Mouse (Mus musculus) E14TG2a.4 (cell line): ENCODE measurements around the gene Klhl42.
A peak's percentile ranks its signal among the peaks of the same experiment; 100 is the strongest.

Source experiments
- H3K27me3 ChIP-seq: 2 replicates; pipeline ENCODE4 v1.6.1; 2014; ENCODE audit warnings: low read length, control low read depth; ENCODE audit not compliant: insufficient read depth
- H3K36me3 ChIP-seq: 2 replicates; pipeline ENCODE4 v1.6.1; 2014; ENCODE audit warnings: low read length, control low read depth; ENCODE audit not compliant: insufficient read depth
- H3K4me1 ChIP-seq: replicated peaks from 2 replicates; pipeline ENCODE4 v1.6.1; 2014; ENCODE audit warnings: low read depth, low read length, control low read depth
- H3K4me3 ChIP-seq: replicated peaks from 2 replicates; pipeline ENCODE4 v1.5.1; 2014; ENCODE audit warnings: mild to moderate bottlenecking, low read length
- H3K9me3 ChIP-seq: 2 replicates; pipeline ENCODE4 v1.6.1; 2014; ENCODE audit warnings: low read length, control low read depth
- CTCF ChIP-seq: conservative IDR thresholded peaks from 2 replicates; pipeline ENCODE4 v1.5.1; 2014; ENCODE audit warnings: low read length
- NANOG ChIP-seq: IDR thresholded peaks from 2 replicates; pipeline ENCODE4 v1.6.1; 2014; ENCODE audit warnings: borderline replicate concordance, low read length, mixed read lengths
- POU5F1 ChIP-seq: IDR thresholded peaks from 2 replicates; pipeline ENCODE4 v1.6.1; 2014; ENCODE audit warnings: low read length, borderline replicate concordance

Gene Klhl42

DNA sequence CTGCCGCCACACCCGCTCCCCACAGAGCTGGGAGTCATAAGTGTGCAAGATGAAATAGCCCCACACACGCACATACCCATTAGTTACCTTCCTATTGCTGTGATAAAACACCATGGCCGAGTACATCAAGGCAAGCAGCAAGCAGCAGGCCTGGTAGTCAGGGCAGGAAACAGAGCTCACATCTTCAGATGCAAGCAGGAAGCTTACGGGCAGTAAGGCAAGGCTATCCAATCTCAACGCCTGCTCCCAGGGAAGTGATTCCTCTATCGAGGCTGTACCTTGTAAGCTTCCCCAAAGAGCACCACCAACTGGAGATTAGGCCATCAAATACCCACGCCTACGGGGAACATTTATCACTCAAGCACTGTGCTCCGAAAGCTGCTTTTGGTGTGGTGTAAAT, 11.3 kb upstream of the Klhl42 start:
- TF ChIP-seq CTCF (no peak), NANOG (no peak), POU5F1 (no peak)
- Histone ChIP-seq H3K36me3 (peaks cover 10% of the 10 kb centered on the region), H3K9me3 (no peaks in the 10 kb centered on the region), H3K27me3 (no peaks in the 10 kb centered on the region), H3K4me3 (peak overlapping the region; percentile 18), H3K4me1 (peaks cover 58% of the 10 kb centered on the region)

DNA sequence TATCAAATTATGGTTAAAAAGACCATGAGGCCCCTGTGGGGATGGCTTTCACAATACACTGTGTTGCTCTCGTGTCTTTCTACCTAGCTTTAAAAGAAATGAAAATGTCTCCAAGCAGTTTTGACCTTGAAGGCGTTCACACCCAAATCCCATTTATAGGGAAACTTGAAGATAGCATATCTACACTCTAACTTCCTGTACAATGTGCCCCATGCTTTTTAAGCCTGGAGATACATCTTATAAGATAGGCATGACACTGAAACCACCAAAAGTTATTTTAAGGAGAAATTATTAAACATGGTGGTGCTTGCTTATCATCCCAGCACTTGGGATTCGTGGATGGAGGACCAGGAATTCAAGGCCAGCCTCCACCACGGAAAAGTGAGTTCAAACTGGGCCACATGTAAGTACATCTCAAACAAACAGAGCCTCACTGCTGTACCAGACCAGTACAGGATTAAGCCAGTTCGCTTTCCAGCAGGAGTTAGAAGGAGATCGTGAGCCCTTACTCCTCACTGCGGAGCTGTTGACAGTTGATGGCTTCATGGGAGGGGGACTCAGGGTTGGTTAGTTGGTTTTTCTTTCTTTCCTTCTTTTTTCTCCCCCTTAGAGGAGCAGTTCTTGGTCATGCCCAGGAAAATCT, 5.7 kb upstream of the Klhl42 start:
- Histone ChIP-seq H3K9me3 (no peaks in the 10 kb centered on the region), H3K4me1 (peaks cover 73% of the 10 kb centered on the region), H3K27me3 (peaks cover 3% of the 10 kb centered on the region; the same call in 1 of the 2 replicates), H3K36me3 (peaks cover 4% of the 10 kb centered on the region; the same call in 1 of the 2 replicates), H3K4me3 (no peak overlapping the region)
- TF ChIP-seq CTCF (no peak), NANOG (no peak), POU5F1 (no peak)

DNA sequence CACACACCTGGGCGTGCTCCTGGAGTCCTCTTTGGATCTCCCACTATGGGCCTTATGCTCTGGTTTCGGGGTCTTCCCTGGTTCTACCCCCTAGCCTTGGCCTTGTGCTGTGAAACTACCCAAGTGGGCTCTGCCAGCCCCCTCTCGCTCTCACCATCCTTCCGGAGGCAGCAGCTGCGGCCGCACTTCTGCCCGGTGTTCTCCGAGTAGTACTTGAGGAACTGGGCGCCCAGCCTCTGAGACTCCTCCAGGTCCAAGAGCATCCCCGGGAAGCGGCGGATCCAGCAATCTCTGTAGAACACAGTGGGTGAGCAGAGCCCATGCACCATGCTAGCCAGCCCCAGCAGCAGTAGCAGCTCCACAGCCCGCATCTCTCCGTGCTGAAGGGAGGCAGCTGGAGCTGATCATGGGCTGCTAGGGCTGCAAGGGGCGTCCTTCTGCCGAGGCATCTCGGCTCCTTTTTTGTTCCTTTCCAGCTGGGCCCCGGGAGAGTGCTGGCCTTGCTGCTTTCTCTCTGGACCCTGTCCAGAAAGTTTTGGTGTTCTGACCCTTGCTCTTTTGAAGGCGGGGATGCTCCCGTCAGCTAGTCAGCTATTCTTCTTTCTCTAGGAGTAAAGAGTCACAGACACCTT, 4.5 kb upstream of the Klhl42 start, which contains the start of gene Mansc4:
TSS of gene Mansc4 (minus strand) at position 439 of the 632 bp plus-strand sequence.
- TF ChIP-seq NANOG (no peak), POU5F1 (no peak), CTCF (no peak)
- H3K36me3 ChIP-seq: no peaks in the 10 kb centered on the region
- H3K27me3 ChIP-seq: peaks cover 3% of the 10 kb centered on the region; the same call in 1 of the 2 replicates
- peak within 1 kb of the TSS; percentile 67 for H3K4me3 ChIP-seq
- H3K9me3 ChIP-seq: no peaks in the 10 kb centered on the region
- peaks cover 68% of the 10 kb centered on the region for H3K4me1 ChIP-seq

DNA sequence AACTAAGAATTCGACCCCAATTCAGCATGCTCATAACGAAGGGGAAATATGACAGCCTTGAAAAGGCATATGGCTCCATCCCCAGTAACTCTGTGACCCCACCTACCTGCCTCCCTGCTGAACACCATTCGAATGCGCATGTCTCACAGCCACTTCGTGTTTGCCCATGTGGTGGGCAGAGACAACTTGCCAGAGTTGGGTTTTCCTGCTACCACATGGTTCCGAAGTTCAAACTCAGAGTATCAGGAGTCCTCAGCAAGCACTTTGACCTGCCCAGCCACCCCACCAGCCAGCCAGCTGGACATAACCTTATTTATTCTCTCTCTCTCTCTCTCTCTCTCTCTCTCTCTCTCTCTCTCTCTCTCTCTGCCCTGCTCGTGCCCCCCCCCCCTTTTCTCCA, 3.4 kb upstream of the Klhl42 start:
- TF ChIP-seq CTCF (no peak), POU5F1 (no peak), NANOG (no peak)
- Histone ChIP-seq H3K27me3 (peaks cover 3% of the 10 kb centered on the region; the same call in 1 of the 2 replicates), H3K4me1 (peaks cover 71% of the 10 kb centered on the region), H3K9me3 (no peaks in the 10 kb centered on the region), H3K4me3 (no peak overlapping the region), H3K36me3 (no peaks in the 10 kb centered on the region)

DNA sequence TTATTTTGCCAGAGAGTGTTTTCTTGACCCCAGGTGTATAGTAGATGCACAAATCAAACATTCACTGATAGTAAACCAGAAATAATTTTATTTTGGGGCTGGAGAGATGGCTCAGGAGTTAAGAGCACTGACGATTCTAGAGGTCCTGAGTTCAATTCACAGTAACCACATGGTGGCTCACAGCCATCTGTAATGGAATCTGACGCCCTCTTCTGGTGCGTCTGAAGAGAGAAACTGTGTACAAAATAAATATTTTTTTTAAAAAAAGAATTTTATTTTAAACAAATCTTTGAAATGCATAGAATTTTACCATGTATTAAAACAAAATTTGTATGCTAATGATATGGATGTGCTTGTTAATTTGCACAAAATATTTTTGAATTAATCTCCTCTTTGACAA, 2.7 kb upstream of the Klhl42 start:
- Histone ChIP-seq H3K9me3 (no peaks in the 10 kb centered on the region), H3K27me3 (peaks cover 3% of the 10 kb centered on the region; the same call in 1 of the 2 replicates), H3K36me3 (0 out of 2 replicates have a peak, but pooled peaks cover 4% of the 10 kb centered on the region), H3K4me3 (no peak overlapping the region), H3K4me1 (peaks cover 69% of the 10 kb centered on the region)
- no peak for TF ChIP-seq CTCF
- no peak for TF ChIP-seq POU5F1
- no peak for TF ChIP-seq NANOG

DNA sequence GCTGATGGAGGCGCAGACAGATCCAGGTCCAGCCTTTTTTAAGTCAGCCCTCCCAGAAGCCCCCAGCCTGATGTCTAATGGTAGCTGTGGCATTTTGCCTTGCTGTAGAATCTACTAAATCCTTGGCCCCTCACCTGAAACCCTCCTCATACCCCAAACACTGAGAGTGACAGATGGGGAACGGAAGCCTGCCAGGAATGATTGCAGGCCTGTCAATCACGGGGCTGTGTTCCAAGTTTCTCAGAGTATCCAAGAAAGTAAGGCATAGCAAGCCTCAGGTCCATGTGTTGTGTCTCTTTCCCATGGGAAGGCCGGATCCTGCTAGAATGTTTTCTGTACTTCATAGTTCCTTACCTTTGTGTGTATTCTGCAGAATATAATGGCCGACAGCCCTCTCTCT, 988 bp upstream of the Klhl42 start:
- Histone ChIP-seq H3K4me1 (peaks cover 64% of the 10 kb centered on the region), H3K9me3 (no peaks in the 10 kb centered on the region), H3K36me3 (peaks cover 15% of the 10 kb centered on the region), H3K4me3 (peak overlapping the region; percentile 89), H3K27me3 (peaks cover 3% of the 10 kb centered on the region; the same call in 1 of the 2 replicates)
- TF ChIP-seq POU5F1 (no peak), NANOG (no peak), CTCF (no peak)

DNA sequence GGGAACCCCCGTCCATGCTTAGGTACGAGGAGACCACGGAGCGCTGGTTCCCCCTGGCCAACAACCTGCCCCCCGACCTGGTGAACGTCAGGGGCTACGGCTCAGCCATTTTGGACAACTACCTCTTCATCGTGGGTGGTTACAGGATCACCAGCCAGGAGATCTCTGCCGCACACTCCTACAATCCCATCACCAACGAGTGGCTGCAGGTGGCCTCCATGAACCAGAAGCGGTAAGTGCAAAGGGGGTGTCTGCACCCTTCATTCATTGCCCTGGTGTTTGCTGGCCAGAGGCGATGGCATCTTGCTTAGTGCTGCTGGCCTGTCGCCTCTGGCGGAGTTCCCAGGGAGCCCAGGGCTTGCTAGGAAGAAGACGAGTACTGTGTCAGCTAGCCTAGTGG, 957 bp downstream of the Klhl42 start:
- Histone ChIP-seq H3K9me3 (no peaks in the 10 kb centered on the region), H3K36me3 (peaks cover 26% of the 10 kb centered on the region), H3K4me1 (peaks cover 49% of the 10 kb centered on the region), H3K27me3 (peaks cover 3% of the 10 kb centered on the region; the same call in 1 of the 2 replicates), H3K4me3 (peak overlapping the region; percentile 89)
- TF ChIP-seq CTCF (no peak), POU5F1 (no peak), NANOG (no peak)

DNA sequence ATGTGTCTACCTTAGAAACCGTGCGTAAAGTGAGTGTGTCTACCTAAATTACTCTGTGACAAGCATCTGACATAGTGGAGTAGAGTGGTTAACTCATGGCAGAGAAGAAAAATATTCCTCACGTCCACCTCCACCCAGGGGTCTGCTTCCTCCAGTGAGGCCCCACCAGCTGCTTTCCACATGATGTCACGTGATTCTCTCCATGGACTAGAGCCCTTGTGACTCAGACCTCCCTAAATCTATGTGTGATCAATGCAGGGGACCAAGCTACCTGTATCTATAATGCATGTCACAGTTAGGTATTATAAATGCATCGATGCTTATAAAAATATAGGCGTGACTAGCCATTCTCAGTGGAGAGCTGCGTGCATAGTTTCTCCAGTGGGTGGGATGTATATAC, 3.6 kb downstream of the Klhl42 start:
- H3K4me3 ChIP-seq: no peak overlapping the region
- no peaks in the 10 kb centered on the region for H3K27me3 ChIP-seq
- no peak for TF ChIP-seq CTCF
- no peak for TF ChIP-seq NANOG
- TF ChIP-seq POU5F1: no peak
- H3K36me3 ChIP-seq: peaks cover 33% of the 10 kb centered on the region
- H3K9me3 ChIP-seq: no peaks in the 10 kb centered on the region
- H3K4me1 ChIP-seq: peaks cover 62% of the 10 kb centered on the region
